Mouse (Mus musculus) bone marrow macrophage, adult 2 months (primary cell): ENCODE measurements around the gene Coq10a.

Experiments
- CTCF ChIP-seq: IDR thresholded peaks from 2 replicates; pipeline ENCODE4 v1.5.1; 2012; ENCODE audit warnings: low read depth, mild to moderate bottlenecking, low read length, moderate library complexity
- POLR2A ChIP-seq: IDR thresholded peaks from 2 replicates; pipeline ENCODE4 v1.6.1; 2012; ENCODE audit warnings: mild to moderate bottlenecking, low read depth, low read length, borderline replicate concordance

DNA sequence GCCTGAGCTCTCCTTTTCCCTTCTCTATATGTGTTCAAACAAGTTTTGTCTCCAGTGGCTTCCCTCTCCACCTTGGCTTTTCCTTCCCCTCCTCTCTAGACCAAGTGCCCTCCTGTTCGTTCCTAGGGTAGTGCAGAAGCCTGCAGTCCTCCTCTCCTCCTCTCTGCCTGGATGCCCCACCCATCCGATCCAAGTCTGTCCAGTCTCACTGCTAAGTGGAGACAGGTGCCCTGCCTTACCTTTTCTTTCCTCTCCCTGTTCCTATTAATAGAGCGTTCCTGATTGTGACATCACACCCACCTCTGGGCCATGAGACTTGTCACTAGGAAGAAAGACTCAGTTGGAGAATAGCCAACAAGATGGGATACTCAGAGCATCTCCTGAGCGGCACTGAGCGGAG, 46.1 kb upstream of the Coq10a start:
- TF ChIP-seq POLR2A (no peak), CTCF (no peak)
